Mouse (Mus musculus): Measurements from ENCODE around the gene Tet1. TPM values are rescaled to one million over a fixed set of nuclear protein-coding genes. Genes with fewer than 3 reads are reported as not detected.

The Tet1 gene
- total and polyA plus RNA-seq, 3 experiments = 0.08 TPM; not detected in 1

- no peak for DNase-seq (ENCODE audit: low read depth, low spot score)
- no peaks in the 10 kb centered on the region for H3K36me3 ChIP-seq (ENCODE audit: control insufficient read depth in 1 of 2, insufficient read depth in 2 of 2, low read length in 2 of 2)
- no peak overlapping the region for H3K9ac ChIP-seq (ENCODE audit: control insufficient read depth, low read depth, low read length, poor library complexity, severe bottlenecking)
- H3K79me2 ChIP-seq (ENCODE audit: control insufficient read depth, insufficient read depth, low read length, poor library complexity) = no peaks in the 10 kb centered on the region
- H3K4me1 ChIP-seq (ENCODE audit: control insufficient read depth in 1 of 2, insufficient read depth in 2 of 2, low read length in 2 of 2) = no peaks in the 10 kb centered on the region
- H3K4me3 ChIP-seq (ENCODE audit: control insufficient read depth in 1 of 2, insufficient read depth in 1 of 2, low read depth in 2 of 2, low read length in 2 of 2) = no peak overlapping the region
- H3K27me3 ChIP-seq (ENCODE audit: control insufficient read depth in 1 of 2, insufficient read depth in 2 of 2, low read length in 2 of 2) = peaks cover 5 to 10% of the 10 kb centered on the region in 2 experiments
- H3K27ac ChIP-seq (ENCODE audit: control insufficient read depth, low read depth, low read length) = no peak overlapping the region
- TF ChIP-seq RAD21 (IDR thresholded peaks at IDR 0.05; ENCODE audit: low read depth, low read length) (no peak), POLR2A (IDR thresholded peaks at IDR 0.05; ENCODE audit: control insufficient read depth in 1 of 2, insufficient read depth in 1 of 2, low read depth in 1 of 2, low read length in 2 of 2, poor library complexity in 1 of 2) (no peak), POLR2AphosphoS5 (IDR thresholded peaks at IDR 0.05; ENCODE audit: borderline replicate concordance, low read depth, low read length) (no peak), SMC3 (IDR thresholded peaks at IDR 0.05; ENCODE audit: low read depth, low read length) (no peak), GATA1 (IDR thresholded peaks at IDR 0.05; ENCODE audit: low read depth, low read length) (no peak), JUND (IDR thresholded peaks at IDR 0.05; ENCODE audit: low read depth, low read length) (no peak), EP300 (IDR thresholded peaks at IDR 0.05; ENCODE audit: low read depth in 1 of 2, low read length in 2 of 2) (no peak), NELFE (IDR thresholded peaks at IDR 0.05; ENCODE audit: low read depth, low read length) (no peak), POLR2AphosphoS2 (IDR thresholded peaks at IDR 0.05; ENCODE audit: low read length) (no peak)
- no peaks in the 10 kb centered on the region for H3K9me3 ChIP-seq (replicated peaks; ENCODE audit: insufficient read depth, low read length)
Observed at GRCm38 (mm10) chr10:62808316-62808715, 100.5 kb downstream of the Tet1 start.

GRCm38 (mm10) chr10:62804106-62804505 is 104.7 kb downstream of the Tet1 start:
- Histone ChIP-seq H3K9me3 (replicated peaks; ENCODE audit: insufficient read depth, low read length) (no peaks in the 10 kb centered on the region), H3K36me3 (ENCODE audit: control insufficient read depth in 1 of 2, insufficient read depth in 2 of 2, low read length in 2 of 2) (no peaks in the 10 kb centered on the region; a peak in 1 of 4 replicates), H3K27me3 (ENCODE audit: control insufficient read depth in 1 of 2, insufficient read depth in 2 of 2, low read length in 2 of 2) (peaks cover 3 to 5% of the 10 kb centered on the region in 2 experiments), H3K4me3 (ENCODE audit: control insufficient read depth in 1 of 2, insufficient read depth in 1 of 2, low read depth in 2 of 2, low read length in 2 of 2) (no peak overlapping the region), H3K79me2 (ENCODE audit: control insufficient read depth, insufficient read depth, low read length, poor library complexity) (no peaks in the 10 kb centered on the region), H3K9ac (ENCODE audit: control insufficient read depth, low read depth, low read length, poor library complexity, severe bottlenecking) (no peak overlapping the region), H3K27ac (ENCODE audit: control insufficient read depth, low read depth, low read length) (no peak overlapping the region), H3K4me1 (ENCODE audit: control insufficient read depth in 1 of 2, insufficient read depth in 2 of 2, low read length in 2 of 2) (no peaks in the 10 kb centered on the region; a peak in 1 of 4 replicates)
- no peak for TF ChIP-seq EP300 (IDR thresholded peaks at IDR 0.05; ENCODE audit: low read depth in 1 of 2, low read length in 2 of 2)
- TF ChIP-seq BHLHE40 (IDR thresholded peaks at IDR 0.05; ENCODE audit: borderline replicate concordance, low read depth, low read length) = no peak
- peak; percentile 43 to 59 (median 51); a peak in 5 of 6 replicates for TF ChIP-seq CTCF (IDR thresholded peaks at IDR 0.05 in 2 of 3, conservative IDR thresholded peaks at IDR 0.05 in 1 of 3; ENCODE audit: control insufficient read depth in 1 of 3, insufficient read depth in 1 of 3, low read depth in 2 of 3, low read length in 3 of 3, poor library complexity in 1 of 3, severe bottlenecking in 1 of 3)
- peak; percentile 61 for TF ChIP-seq SMC3 (IDR thresholded peaks at IDR 0.05; ENCODE audit: low read depth, low read length)
- no peak for TF ChIP-seq TAL1 (IDR thresholded peaks at IDR 0.05; ENCODE audit: low read length)
- no peak for TF ChIP-seq POLR2AphosphoS5 (IDR thresholded peaks at IDR 0.05; ENCODE audit: borderline replicate concordance, low read depth, low read length)
- TF ChIP-seq MXI1 (IDR thresholded peaks at IDR 0.05; ENCODE audit: low read depth, low read length) = no peak
- TF ChIP-seq RAD21 (IDR thresholded peaks at IDR 0.05; ENCODE audit: low read depth, low read length) = peak; percentile 25
- no peak for TF ChIP-seq GABPA (IDR thresholded peaks at IDR 0.05; ENCODE audit: low read depth, low read length)
- no peak for TF ChIP-seq ETS1 (IDR thresholded peaks at IDR 0.05; ENCODE audit: low read depth, low read length)
- peak; percentile 54 for DNase-seq (ENCODE audit: low read depth, low spot score)

GRCm38 (mm10) chr10:62803296-62803695 is 105.5 kb downstream of the Tet1 start:
- peaks cover 2 to 3% of the 10 kb centered on the region in 2 experiments for H3K27me3 ChIP-seq (ENCODE audit: control insufficient read depth in 1 of 2, insufficient read depth in 2 of 2, low read length in 2 of 2)
- H3K9ac ChIP-seq (ENCODE audit: control insufficient read depth, low read depth, low read length, poor library complexity, severe bottlenecking) = no peak overlapping the region
- no peak overlapping the region for H3K4me3 ChIP-seq (ENCODE audit: control insufficient read depth in 1 of 2, insufficient read depth in 1 of 2, low read depth in 2 of 2, low read length in 2 of 2)
- H3K79me2 ChIP-seq (ENCODE audit: control insufficient read depth, insufficient read depth, low read length, poor library complexity) = no peaks in the 10 kb centered on the region
- no peak for DNase-seq (ENCODE audit: low read depth, low spot score)
- no peaks in the 10 kb centered on the region for H3K9me3 ChIP-seq (replicated peaks; ENCODE audit: insufficient read depth, low read length)
- no peak overlapping the region for H3K27ac ChIP-seq (ENCODE audit: control insufficient read depth, low read depth, low read length)
- no peaks in the 10 kb centered on the region; a peak in 1 of 4 replicates for H3K4me1 ChIP-seq (ENCODE audit: control insufficient read depth in 1 of 2, insufficient read depth in 2 of 2, low read length in 2 of 2)
- H3K36me3 ChIP-seq (ENCODE audit: control insufficient read depth in 1 of 2, insufficient read depth in 2 of 2, low read length in 2 of 2) = no peaks in the 10 kb centered on the region; a peak in 1 of 4 replicates
- no peak for TF ChIP-seq POLR2A (IDR thresholded peaks at IDR 0.05; ENCODE audit: control insufficient read depth in 1 of 2, insufficient read depth in 1 of 2, low read depth in 1 of 2, low read length in 2 of 2, poor library complexity in 1 of 2)
- TF ChIP-seq E2F4 (IDR thresholded peaks at IDR 0.05; ENCODE audit: borderline replicate concordance, low read depth, low read length) = no peak
- no peak for TF ChIP-seq EP300 (IDR thresholded peaks at IDR 0.05; ENCODE audit: low read depth in 1 of 2, low read length in 2 of 2)
- no peak for TF ChIP-seq CHD2 (IDR thresholded peaks at IDR 0.05; ENCODE audit: low read length)
- no peak for TF ChIP-seq RAD21 (IDR thresholded peaks at IDR 0.05; ENCODE audit: low read depth, low read length)
- no peak for TF ChIP-seq ELF1 (IDR thresholded peaks at IDR 0.05; ENCODE audit: low read depth, low read length)
- no peak for TF ChIP-seq MYC (IDR thresholded peaks at IDR 0.05; ENCODE audit: low read depth, low read length)
- no peak for TF ChIP-seq BHLHE40 (IDR thresholded peaks at IDR 0.05; ENCODE audit: borderline replicate concordance, low read depth, low read length)
- TF ChIP-seq ZNF384 (IDR thresholded peaks at IDR 0.05; ENCODE audit: low read depth, low read length) = no peak
- no peak for TF ChIP-seq CHD1 (IDR thresholded peaks at IDR 0.05; ENCODE audit: low read depth, low read length)
- TF ChIP-seq POLR2AphosphoS5 (IDR thresholded peaks at IDR 0.05; ENCODE audit: borderline replicate concordance, low read depth, low read length) = no peak
- no peak for TF ChIP-seq MEF2A (IDR thresholded peaks at IDR 0.05; ENCODE audit: extremely low read depth, insufficient replicate concordance, low read depth, low read length, poor library complexity, severe bottlenecking)
- TF ChIP-seq MYB (IDR thresholded peaks at IDR 0.05; ENCODE audit: low read depth, low read length) = no peak
- no peak for TF ChIP-seq ZKSCAN1 (IDR thresholded peaks at IDR 0.05; ENCODE audit: low read depth, low read length)
- TF ChIP-seq GATA1 (IDR thresholded peaks at IDR 0.05; ENCODE audit: low read depth, low read length) = no peak
- no peak for TF ChIP-seq MAX (IDR thresholded peaks at IDR 0.05; ENCODE audit: low read length)
